Mouse (Mus musculus) embryonic fibroblast, embryonic 13.5 days (primary cell): ENCODE measurements at regions not wholly inside any gene's neighbourhood (a gene's known extent, or its start where the extent isn't known, plus 50 kb on each side); places are given as distances from the start of the nearest gene placed in this dataset.
"Not testable (repeated sequence)": the region's sequence is repeated elsewhere in the genome, so short reads cannot be mapped to it uniquely, and the experiment has no call there.

Experiments used
- CTCF ChIP-seq: IDR thresholded peaks from 2 replicates; pipeline ENCODE4 v1.5.1; 2011; ENCODE audit warnings: mild to moderate bottlenecking, control low read depth, low read length, moderate library complexity, borderline replicate concordance; ENCODE audit not compliant: insufficient read depth
- POLR2A ChIP-seq: IDR thresholded peaks from 2 replicates; pipeline ENCODE4 v1.6.1; 2011; ENCODE audit warnings: low read depth, mild to moderate bottlenecking, control low read depth, low read length, moderate library complexity

DNA sequence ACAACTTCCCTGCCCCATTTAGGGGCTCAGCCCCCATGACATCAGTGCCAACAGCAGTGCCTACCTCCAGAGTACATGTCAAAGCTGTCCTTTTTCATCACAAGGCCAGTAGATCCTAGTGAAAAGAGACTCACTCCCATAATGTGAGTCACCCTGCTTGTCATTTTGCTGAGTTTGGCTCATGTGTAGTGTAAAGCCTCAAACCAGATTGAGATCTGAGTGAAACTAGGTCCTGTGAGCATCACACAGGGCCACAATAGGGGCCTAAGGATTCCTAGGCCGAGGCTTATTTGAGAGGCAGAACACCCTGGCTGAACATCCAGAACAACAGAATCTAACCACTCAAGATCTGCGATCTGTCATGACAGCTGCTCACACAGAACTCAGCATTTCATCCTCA, 163.3 kb upstream of the Gm10131 start:
- not testable (repeated sequence) for TF ChIP-seq POLR2A, CTCF
